Mouse (Mus musculus) thymus, postnatal 10 days (tissue): Measurements from ENCODE around the gene Hspa12a.

ENCODE experiments used
- DNase-seq, 2 experiments: peaks; one replicate each; pipeline ENCODE4 v3.0.0; 2021; ENCODE audit warnings: low spot score in 2 of 2

The Hspa12a gene

DNA sequence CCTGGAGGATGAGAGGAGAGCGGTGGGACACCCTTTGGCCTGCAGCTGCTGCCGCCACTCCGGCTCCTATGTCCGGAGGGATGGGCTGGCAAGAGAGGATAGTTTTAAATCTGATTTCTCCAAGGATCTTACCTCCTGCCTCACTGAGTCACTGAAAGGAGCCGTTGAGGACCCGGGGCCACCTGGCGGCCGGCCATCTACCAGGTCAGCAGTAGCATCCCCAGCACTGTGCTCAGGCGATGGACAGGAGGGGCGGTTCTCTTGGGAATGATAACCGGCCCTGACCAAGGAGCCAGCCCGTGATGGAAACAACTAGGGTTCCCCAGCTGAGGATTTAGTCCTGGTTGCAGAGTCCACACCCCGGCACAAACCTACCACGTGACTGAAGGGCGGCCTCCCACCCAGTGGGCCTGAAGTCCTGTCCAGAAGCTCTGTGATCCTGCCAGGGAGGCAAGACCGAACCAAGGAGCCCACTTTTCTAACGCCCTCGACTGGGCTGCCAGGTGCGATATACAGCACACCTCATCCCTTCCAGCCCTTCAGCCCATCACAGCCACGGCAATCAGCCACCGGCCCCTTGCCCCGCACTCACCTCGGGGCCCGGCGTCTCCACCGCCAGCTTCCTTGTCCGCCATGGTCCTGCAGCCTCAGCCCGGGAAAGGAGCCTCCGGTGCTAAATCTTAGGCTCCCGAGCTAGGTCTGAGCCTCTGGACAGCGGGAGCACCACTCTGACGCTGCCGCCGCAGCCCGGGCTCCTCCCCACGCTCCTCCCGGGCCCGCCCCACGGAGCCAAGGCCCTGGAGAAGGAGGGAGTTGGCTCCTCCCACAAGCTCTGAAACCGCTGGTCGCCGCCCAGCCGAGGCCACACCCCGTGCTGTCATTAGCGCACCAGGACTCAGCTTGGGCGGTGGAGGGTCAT, 82.9 kb downstream of the Hspa12a start:
- no peak for DNase-seq

DNA sequence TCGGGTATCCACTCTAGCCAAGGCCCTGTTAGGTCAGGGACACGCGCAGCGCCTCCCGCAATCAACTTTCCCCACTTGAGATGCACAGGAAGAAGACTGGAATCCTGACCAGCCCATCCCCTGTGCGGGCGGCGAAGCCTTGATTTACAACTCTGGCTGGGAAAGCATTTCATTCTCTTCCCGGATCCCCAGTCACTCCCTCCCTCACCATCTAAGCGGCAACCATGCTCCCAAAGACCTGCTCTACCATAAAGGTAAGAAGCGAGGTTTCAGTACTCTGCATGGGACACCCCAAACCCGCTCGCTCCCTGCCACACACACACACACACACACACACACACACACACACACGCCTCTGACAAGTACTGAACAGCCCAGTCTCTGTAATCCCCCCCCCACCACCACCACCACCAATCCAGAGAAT, 83.6 kb downstream of the Hspa12a start:
- no peak for DNase-seq

DNA sequence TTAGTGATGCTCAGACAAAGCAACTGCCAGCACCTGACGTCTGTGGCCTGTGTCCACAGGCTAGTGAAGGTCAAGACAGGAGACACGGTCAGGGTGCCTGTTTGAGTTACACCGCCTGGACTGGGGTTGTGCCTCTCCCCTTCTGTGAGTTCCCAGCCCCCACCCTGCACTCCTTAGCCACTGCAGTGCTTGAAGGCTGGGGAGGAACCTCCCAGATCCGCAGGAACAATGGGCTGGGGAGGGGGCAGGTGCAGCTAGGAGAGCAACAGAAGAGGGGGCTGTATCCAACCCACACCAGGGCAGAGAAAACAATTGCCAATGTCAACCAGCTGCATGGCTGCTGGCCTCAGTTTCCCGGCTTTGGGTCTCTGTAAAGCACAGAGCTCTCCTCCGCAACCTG, 84.1 kb downstream of the Hspa12a start:
- DNase-seq = no peak

DNA sequence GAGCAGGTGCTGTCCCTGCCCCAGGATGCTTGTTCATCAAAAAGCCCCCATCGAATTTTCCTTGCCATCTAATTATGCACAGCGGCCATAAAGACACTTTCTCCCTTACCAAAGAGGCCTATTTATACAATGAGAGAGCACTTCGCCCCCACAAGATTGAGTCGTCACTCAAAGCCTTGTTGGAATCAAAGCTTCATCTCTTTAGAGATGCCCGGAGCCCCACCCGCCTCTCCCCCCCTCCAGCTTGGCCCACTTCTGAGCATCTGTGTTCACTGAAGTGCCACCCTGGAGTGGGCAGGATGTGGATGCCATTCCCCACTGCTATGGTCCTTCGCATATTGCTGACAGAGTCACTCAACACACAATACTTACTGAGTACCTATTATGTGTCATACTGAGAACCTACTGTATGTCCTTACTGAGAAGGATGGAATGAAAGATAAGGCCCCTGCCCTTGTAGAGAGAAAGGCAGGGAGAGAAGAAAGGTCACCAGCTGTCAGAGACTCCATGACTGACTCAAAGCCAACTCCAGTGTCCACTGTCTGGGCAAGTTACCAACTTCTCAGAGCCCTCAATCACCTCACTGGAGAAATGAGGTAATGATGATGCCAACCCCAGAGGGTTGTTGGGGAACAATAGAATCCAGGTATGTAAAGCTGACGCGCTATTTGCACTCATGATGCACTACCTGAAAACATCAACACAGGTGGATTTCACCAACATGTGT, 87.2 kb downstream of the Hspa12a start:
- DNase-seq = no peak

DNA sequence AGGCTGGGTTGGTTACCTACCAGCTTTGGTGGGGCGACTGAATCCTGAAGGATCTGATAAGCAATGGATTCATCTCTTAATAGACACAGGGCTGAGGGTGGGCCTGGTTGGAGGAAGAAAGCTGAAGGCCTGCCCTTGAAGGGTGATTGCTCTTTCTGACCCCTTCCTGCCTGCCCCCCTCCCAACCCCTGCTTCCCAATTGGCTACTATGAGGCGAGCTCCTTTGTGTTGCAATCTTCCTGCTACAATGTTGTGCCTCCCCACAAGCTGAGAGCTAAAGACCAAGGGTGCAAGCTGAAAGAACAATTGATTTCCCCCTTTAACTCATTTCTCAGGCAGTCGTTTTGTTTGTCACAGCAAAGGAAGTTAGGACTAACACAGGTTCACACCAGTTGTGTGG, 88.6 kb downstream of the Hspa12a start:
- no peak for DNase-seq

DNA sequence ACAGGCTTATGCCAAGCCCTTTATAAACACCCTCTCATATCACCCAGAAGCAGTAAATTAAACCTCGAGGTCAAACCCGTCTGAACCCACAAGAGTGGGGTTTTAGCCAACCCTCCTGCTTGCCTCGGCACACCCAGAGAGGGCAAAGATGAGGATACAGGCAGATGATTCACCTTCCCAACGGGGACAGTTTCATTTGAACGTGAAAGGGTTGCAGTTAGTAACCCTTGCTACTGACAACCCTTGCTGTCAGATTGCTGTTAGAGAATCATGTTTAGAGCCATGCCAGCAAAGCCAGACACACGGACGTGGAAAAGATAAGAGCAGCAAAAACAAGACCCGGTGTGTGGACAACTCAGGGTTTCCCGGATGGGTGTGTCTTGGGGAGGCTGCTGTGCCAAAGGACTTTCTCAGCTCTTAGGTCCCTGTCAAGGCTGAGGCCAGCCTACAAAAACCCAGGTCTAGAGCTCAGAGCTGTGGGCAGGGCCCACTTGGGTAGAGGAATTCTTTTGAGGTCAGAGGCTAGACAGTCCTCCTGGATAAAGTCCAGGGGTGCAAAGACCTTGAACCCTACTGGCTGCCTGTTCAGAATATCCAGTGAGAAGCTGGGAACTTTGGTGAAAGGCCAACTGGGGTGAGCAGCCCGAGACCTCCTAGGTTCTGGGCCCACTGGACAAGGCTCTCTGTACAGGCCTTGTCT, 90.3 kb downstream of the Hspa12a start:
- DNase-seq = no peak

DNA sequence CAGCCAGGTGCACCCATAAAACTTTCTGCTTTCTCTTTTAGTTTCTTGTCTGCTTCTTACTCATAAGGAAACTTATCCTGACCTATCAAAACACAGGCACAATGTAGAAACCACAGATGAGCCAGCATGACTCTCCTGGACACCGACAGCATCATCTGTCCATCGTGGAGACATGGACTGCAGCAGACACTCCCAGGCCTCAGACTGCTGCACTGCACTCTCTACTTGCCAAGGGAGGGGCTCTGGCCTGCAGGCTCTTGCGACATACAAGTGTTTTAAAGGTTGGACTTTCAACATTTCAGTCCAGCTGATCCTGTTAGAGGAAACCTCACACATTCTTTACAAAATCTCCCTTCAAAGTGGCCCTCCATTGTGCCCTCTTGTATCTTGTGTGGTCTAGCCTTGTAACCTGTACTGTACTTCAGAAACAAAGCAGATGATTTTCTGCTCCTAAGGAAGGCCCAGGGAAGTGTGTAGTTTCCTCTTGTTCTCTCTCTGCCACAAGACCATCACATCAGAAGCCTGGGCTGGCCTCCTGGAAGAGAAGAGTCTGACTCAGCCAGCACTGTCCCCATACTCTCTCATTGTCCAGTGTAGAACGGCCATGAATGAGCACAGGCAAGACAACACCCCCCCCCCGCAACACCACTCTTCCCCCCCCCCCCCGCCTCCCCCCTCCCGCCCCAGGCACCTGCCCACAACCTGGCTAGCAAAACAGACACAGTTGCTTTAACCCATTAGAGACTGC, 92.6 kb downstream of the Hspa12a start:
- DNase-seq = no peak

DNA sequence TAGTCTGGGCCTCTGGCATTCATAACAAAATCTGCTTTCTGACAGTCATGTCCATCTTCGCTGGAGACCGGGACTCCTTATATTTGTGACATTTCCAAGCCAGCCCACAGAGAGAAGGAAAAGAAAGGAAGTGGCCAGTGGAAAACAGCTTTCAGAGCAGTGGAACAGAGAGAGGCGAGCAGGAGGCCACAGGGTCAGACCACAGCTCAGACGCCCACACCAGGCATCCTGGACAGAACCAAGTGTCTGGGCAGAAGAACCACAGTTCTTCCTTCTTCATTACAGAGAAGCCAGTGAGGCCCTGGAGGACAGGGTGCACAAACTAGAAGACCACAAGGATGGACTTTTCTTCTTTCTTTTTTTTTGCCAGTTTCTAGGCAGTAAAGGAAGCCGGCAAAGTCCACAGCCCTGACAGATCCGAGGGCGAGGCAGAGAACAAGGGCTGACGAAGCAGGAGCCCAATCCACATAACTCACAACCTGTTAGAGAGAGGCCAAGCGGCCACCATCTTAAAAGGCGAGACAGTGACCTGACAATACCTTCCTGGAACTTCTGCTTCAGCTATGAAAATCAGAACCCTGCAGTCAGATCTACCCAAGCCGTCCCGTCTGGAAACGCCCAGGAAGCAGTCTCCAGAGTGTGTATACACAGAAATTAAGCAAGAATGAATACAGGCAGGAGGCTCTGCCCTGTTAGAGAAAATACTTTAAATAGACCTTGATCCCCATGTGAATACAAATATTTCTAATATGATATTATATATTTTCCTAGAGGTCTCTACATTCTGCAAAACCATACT, 93.9 kb downstream of the Hspa12a start:
- DNase-seq = no peak

DNA sequence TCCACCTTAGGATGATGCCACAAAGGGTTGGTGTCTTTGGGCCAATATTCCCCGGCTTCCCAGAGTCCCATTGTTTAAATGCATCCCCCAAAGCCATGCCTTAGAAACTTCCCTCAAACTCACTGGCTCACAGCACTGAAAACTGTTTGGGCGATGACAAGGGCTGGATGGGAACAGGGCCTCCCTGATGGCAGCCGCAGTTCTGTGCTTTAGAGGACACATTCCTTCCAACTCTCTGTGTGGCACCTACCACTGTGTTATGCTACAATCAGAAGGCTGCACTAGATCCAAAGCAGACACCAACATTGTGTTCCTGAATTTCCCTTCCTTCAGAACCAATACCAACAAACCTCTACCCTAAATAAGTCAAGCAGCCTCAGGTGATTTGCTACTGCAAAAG, 99.8 kb downstream of the Hspa12a start:
- no peak for DNase-seq

DNA sequence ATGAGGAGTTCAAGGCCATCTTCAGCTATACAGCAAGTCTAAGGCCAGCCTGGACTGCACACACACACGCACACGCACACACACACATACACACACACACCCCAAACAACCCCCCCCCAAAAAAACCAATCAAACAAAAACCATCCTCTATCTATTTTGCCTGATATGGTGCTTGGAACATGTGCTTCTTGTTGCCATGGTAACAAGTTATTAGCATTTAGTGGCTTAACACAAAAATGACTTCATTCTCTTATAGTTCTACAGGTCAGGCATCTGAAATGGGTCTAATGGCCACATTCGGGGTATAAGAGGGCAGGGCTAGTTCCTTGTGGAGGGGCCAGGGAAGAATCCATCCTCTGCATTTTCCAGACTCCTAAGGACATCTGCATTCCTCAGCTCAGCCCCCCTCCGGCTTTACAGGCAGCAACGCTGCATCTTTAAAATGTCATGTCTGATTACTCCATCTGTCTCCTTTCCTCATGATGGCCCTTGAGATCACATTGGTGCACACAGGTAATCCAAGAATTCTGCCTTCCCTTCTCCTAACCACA, 102.7 kb downstream of the Hspa12a start:
- no peak for DNase-seq

DNA sequence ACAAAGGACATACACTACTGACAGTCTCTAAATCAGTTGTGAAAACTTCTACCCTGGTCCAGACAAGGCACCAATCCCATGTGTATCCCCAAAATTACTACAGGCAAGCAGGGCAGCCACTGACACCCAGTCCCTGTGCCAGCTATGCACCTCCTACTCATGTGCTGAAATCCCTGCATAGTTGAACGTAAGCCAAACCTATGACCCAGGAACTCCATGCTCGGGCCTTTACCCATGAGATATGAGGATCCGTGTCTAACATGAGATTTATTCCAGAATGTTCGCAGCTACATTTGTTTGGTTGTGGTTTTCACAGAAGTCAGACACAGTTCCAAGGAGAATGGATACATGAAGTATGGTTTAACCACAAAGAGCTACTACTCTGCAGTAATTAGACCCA, 103.6 kb downstream of the Hspa12a start:
- DNase-seq = no peak

DNA sequence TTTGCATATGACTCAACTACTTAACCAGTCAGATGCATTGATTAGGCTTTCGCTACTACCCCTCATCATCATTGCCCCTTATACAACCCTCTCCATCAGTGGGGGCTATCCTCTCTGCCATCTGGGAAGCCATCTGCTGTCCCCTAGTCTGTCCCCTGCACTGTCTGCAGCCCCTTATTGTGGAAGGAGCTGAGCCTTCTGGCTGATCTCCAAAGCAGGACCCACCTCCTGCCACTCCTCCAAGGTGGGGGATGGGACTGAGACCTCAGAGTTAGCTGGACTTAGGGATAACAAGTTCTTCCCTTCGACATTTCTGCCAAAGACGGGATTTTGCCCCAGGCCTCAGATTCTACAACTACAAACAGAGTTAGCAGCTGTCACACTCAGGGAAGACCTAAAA, 104.1 kb downstream of the Hspa12a start:
- DNase-seq = no peak

DNA sequence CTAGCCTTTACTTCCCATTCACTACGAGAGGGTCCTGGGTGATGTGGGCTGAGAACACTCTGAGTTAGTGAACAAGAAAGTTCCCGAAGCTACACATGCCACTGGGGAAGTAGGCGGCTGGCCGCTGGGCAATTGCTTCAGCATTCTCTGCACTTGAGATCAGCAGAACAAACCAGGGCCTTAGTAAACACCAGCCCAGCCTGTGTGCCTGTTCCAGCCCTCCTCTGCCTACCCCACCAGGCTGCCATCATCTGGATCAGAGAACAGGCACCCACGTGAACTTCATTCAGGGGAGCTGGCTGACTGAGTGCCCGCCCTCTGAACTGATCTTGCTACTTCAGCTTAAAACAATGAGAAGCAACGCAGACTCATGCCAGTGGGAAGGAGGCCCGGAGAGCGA, 104.7 kb downstream of the Hspa12a start:
- no peak for DNase-seq

DNA sequence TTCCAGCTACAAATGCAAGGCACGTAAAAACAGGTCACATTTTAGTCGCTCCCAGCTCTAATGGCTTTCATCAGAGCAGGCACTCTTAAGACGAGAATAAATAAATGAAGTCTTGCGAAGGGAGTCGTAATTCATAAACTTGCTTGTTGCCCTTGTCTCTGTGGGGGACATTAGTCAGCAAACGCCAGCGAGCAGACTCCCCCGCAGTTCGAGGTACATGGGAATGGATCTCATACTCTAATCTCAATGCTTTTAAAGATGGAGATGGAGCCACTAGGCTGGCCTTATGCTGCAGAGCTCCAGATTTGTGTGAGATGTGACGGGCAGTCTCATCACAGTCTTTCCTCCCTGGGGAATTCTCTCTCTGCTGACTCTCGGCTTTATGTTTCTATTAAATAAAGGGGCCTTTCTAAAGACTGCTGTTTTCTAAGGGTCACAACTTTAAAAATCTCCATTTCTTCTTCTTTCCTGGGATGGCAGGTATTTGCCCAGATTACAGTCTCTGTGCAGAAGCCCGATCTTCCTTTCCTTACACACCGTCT, 109.7 kb downstream of the Hspa12a start:
- no peak for DNase-seq

DNA sequence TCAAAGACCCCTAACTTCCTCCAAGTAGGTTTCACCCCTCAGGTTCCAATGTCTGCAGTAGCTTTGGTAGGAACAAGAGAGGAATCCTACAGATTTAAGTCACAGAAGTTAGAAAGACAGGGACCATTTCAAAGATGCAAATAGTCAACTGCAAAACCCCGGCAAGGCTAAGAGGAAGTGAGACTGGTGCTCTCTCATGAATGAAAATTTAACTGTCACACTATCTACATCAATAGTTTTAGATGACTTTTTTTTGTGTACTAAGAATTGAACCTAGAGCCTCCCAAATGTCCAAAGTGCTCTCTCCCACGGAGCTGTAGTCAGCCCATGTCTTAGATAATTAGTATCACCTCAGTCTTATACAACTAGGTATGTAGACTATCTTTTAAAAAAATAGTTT, 110.5 kb downstream of the Hspa12a start:
- no peak for DNase-seq

DNA sequence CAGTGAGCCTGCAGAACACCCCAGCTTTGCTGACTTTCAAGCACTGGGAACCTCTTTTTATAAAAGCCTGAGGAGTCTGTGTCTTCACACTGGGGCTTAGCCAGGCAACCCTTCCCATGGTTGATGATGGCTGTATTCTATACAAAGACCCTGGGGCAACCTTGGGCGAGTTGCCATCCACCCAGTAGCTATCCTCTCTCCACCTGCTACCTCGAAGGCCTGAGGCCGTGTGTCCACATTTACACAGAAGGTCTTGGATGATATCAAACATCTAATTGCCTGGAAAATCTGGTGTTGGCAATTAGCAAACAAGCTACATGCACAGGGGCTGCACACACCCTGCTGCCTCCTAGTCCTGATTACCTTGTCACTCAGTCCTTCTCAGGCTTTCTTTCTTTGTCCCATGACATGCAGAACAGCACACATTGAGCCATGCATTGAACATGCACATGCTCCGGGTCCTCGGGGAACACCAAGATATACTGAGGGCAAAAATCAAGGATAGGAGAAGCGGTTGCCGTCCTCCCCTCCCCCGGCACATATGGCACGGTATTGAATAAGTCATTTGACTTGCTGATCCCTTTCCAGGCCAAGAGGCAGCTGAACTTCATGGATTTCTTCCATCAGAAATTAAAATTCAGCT, 112.1 kb downstream of the Hspa12a start:
- no peak for DNase-seq

DNA sequence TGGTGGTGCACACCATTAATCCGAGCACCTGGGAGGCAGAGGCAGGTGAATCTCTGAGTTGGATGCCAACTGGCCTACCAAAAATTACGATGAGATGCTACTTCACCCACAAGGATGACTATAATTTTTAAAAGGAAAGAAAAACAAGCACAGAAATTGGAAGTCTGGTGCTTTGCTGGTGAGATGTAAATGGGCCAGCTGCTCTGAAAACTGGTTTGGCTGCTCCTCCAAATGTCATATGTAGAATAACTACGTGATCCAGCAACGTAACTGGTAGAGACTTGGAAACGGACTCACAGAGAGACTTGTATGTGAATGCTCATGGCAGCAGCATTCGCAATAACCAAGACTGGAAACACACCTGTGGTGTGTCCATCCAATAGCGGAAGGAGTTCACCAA, 113.3 kb downstream of the Hspa12a start:
- DNase-seq = no peak

DNA sequence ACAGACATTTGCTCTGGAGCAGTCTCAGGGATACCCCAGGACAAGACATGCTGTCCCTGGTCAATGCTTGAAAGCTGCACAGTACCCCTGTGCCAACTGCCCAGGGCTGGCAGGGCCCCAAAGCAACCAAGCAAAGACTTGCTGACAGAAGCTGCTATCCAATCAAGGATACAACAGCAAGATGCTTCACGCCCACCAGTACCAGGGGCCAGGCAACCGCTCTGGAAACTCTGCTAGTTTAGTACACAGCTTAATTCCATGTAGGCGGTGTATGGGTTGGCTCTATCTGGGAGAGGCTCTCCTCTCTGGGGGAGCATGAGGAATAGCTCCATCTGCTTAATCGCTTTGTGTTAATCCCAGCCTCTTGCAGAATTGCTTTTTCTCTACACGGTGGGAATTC, 113.9 kb downstream of the Hspa12a start:
- no peak for DNase-seq

DNA sequence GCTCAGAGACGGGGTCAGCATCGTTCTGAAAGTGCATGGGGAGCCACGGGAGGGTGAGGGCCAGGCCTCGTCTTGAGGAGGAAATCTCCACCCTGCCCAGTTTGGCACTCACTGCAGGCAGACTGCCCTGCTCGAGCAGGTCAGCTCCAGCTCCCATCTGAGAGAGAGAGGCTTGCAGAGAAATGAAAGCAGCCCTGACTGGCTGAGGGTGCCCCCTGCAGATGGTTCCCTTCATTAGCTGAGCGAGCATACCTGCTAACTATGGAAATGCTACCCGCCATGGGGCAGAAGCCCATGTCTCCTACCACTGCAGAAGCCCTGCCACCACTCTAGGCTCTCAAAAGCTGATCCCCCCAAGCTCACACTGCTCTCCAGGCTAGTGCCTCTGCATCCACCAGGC, 115.8 kb downstream of the Hspa12a start:
- no peak for DNase-seq

DNA sequence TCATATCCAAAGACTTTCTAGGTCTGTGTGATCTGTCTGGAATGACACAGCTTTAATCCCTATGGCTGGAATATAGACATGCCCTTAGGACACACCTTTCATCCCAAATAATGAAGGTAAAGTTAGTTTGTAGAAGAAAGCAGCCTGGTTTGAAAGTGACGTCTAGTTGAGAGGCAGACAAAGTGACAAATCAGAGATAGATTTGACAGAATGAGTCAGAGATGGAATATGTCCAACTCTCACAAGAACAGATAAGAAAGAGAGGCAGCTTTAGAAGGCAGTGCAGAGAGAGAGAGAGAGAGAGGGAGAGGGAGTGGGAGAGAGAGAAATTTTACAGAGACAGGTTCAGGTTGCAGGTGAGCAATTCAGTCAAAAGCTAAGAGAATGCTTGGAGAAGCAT, 119.1 kb downstream of the Hspa12a start:
- DNase-seq = no peak
